Mouse (Mus musculus): ENCODE results near the gene Plscr3. TPM values are rescaled to one million over a fixed set of nuclear protein-coding genes. Genes with fewer than 3 reads are reported as not detected.

The Plscr3 gene
- polyA plus RNA-seq, 1 experiment = 66.9 TPM

DNA sequence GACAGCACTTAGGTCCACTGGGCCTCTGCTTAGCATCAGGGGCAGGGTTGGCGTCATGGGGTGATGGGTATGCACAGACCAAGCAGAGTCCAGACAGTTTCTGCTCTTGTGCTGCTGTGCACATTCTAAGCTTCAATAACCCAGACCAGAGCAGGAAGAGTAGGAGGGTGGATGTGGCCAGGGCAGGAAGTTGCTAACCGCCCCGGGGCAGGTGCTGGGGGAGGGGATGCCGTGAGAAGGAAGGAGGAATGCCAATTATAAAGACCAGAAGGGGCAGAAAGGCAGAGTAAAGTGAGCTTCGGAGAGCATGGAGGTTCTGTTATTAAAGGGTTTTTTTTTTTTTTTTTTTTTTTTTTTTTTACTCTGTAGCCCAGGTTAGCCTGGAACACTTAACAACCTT lies 48.5 kb downstream of the Plscr3 start:
- no peak for DNase-seq (ENCODE audit: low read depth)

GRCm38 (mm10) chr11:69895291-69895690 lies 49.1 kb downstream of the Plscr3 start, which contains the start of gene Acap1:
Gene Acap1 (minus strand): TSS chr11:69895539.
- DNase-seq (ENCODE audit: low read depth) = no peak

DNA sequence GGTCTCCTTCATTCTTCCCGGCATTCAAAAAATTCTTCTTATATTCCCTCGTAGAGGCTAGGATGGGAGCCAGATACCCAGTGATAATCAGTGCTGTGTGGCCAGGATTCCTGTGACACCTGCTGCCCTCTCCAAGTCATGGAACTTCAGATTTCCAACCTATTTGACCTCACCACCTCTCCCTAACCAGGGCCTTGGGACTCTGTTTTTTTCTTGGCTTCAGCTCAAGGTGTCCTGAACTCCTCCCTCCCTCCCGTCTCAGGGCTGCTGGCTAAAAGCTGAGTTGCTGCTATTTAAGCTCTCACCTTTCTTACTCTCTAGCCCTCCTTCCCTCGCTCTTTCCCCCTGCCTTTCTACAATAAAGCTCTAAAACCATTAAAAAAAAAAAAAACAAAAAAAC lies 53.7 kb downstream of the Plscr3 start:
- no peak for DNase-seq (ENCODE audit: low read depth)

GRCm38 (mm10) chr11:69900471-69901405 lies 54.6 kb downstream of the Plscr3 start, which contains the start of the genes 2810408A11Rik and Neurl4:
Gene 2810408A11Rik (minus strand): TSS chr11:69900987.
Gene Neurl4 (plus strand): TSS chr11:69901072.
- DNase-seq (ENCODE audit: low read depth) = peak; percentile 73

DNA sequence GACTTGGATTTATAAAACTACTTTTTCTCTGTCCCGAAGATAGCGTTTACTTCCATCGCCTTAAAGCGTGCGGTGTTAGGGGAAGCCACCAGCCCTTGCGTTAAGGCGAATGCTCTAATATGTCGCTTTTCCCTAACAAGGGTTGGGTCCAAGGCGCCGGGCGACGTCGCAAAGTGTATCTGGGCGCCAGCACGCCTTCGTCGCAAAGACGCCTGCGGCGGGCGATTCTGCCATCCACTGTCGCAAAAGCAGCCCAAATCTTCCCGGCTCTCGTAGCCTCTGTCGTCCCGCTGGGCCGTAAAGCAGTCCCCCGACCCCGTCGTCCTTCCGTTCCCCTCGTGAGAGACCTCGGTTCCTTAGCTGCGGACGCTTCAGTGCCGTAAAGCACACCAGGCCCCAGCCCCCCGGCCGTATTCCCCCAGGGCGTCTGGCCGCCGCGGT lies 55.2 kb downstream of the Plscr3 start:
- DNase-seq (ENCODE audit: low read depth) = peak; percentile 62

Other genes starting within 250 kb of the Plscr3 start
- gene Atp1b2, start 240.4 kb upstream of the Plscr3 start, polyA plus RNA-seq (2012; rRNA removed) = 12.5 and 18.1 TPM in 2 replicates
- gene Shbg, start 228.5 kb upstream of the Plscr3 start, polyA plus RNA-seq (2012; rRNA removed) = not detected in 2 replicates
- 10.3 and 11.2 TPM in 2 replicates for gene Sat2, start 224.4 kb upstream of the Plscr3 start, polyA plus RNA-seq (2012; rRNA removed)
- gene Fxr2, start 213.4 kb upstream of the Plscr3 start, polyA plus RNA-seq (2012; rRNA removed) = 69.7 and 80.8 TPM in 2 replicates
- 1.9 and 2.4 TPM in 2 replicates for gene Sox15, start 191.1 kb upstream of the Plscr3 start, polyA plus RNA-seq (2012; rRNA removed)
- gene Mpdu1, start 183.7 kb upstream of the Plscr3 start, polyA plus RNA-seq (2012; rRNA removed) = 118 and 159 TPM in 2 replicates
- gene Cd68, start 180.2 kb upstream of the Plscr3 start, polyA plus RNA-seq (2012; rRNA removed) = 31.8 and 35.9 TPM in 2 replicates
- gene Eif4a1, start 174.0 kb upstream of the Plscr3 start, polyA plus RNA-seq (2012; rRNA removed) = 311 and 352 TPM in 2 replicates
- 58.7 and 72.4 TPM in 2 replicates for gene Senp3, start 164.3 kb upstream of the Plscr3 start, polyA plus RNA-seq (2012; rRNA removed)
- gene Tnfsf13, start 160.6 kb upstream of the Plscr3 start, polyA plus RNA-seq (2012; rRNA removed) = 4.6 and 4.7 TPM in 2 replicates
- gene Tnfsf12, start 150.5 kb upstream of the Plscr3 start, polyA plus RNA-seq (2012; rRNA removed) = 21.3 and 27.6 TPM in 2 replicates
- 4.2 and 4.9 TPM in 2 replicates for gene Tnfsfm13, start 150.3 kb upstream of the Plscr3 start, polyA plus RNA-seq (2012; rRNA removed)
- gene Polr2a, start 87.7 kb upstream of the Plscr3 start, polyA plus RNA-seq (2012; rRNA removed) = 18.5 and 48.2 TPM in 2 replicates
- 0.22 and 0.51 TPM in 2 replicates for gene Slc35g3, start 84.4 kb upstream of the Plscr3 start, polyA plus RNA-seq (2012; rRNA removed)
- 30.6 and 32.9 TPM in 2 replicates for gene Zbtb4, start 80.5 kb upstream of the Plscr3 start, polyA plus RNA-seq (2012; rRNA removed)
- 15.3 and 18.3 TPM in 2 replicates for gene Chrnb1, start 50.4 kb upstream of the Plscr3 start, polyA plus RNA-seq (2012; rRNA removed)
- gene Fgf11, start 44.5 kb upstream of the Plscr3 start, polyA plus RNA-seq (2012; rRNA removed) = 6.9 and 7.7 TPM in 2 replicates
- 12.9 and 20.5 TPM in 2 replicates for gene Tmem102, start 40.8 kb upstream of the Plscr3 start, polyA plus RNA-seq (2012; rRNA removed)
- gene Gm39566, start 31.1 kb upstream of the Plscr3 start, polyA plus RNA-seq (2012; rRNA removed) = 0.18 and 0.47 TPM in 2 replicates
- 6.8 and 9.8 TPM in 2 replicates for gene Spem2, start 27.9 kb upstream of the Plscr3 start, polyA plus RNA-seq (2012; rRNA removed)
- gene Spem1, start 24.2 kb upstream of the Plscr3 start, polyA plus RNA-seq (2012; rRNA removed) = 11.3 and 16.5 TPM in 2 replicates
- gene Nlgn2, start 8.6 kb upstream of the Plscr3 start, polyA plus RNA-seq (2012; rRNA removed) = 19.0 and 23.8 TPM in 2 replicates
- gene Tmem256, start 7.9 kb upstream of the Plscr3 start, polyA plus RNA-seq (2012; rRNA removed) = 179 and 279 TPM in 2 replicates
- gene Tnk1, start 12.4 kb downstream of the Plscr3 start, polyA plus RNA-seq (2012; rRNA removed) = 26.0 and 32.5 TPM in 2 replicates
- gene Tmem95, start 31.6 kb downstream of the Plscr3 start, polyA plus RNA-seq (2012; rRNA removed) = not detected in 2 replicates
- gene Kctd11, start 35.0 kb downstream of the Plscr3 start, polyA plus RNA-seq (2012; rRNA removed) = 9.0 and 10.0 TPM in 2 replicates
- 37.7 and 38.2 TPM in 2 replicates for gene Acap1, start 49.2 kb downstream of the Plscr3 start, polyA plus RNA-seq (2012; rRNA removed)
- gene 2810408A11Rik, start 54.6 kb downstream of the Plscr3 start, polyA plus RNA-seq (2012; rRNA removed) = 5.4 and 5.9 TPM in 2 replicates
- gene Neurl4, start 54.7 kb downstream of the Plscr3 start, polyA plus RNA-seq (2012; rRNA removed) = 42.3 and 45.0 TPM in 2 replicates
- 56.9 and 61.2 TPM in 2 replicates for gene Gps2, start 67.5 kb downstream of the Plscr3 start, polyA plus RNA-seq (2012; rRNA removed)
- 457 and 520 TPM in 2 replicates for gene Eif5a, start 75.6 kb downstream of the Plscr3 start, polyA plus RNA-seq (2012; rRNA removed)
- gene Ybx2, start 89.4 kb downstream of the Plscr3 start, polyA plus RNA-seq (2012; rRNA removed) = 19.2 and 37.4 TPM in 2 replicates
- 121 and 139 TPM in 2 replicates for gene Slc2a4, start 101.8 kb downstream of the Plscr3 start, polyA plus RNA-seq (2012; rRNA removed)
- 88.4 and 172 TPM in 2 replicates for gene Cldn7, start 118.4 kb downstream of the Plscr3 start, polyA plus RNA-seq (2012; rRNA removed)
- 94.3 and 108 TPM in 2 replicates for gene Ctdnep1, start 134.8 kb downstream of the Plscr3 start, polyA plus RNA-seq (2012; rRNA removed)
- gene Elp5, start 136.1 kb downstream of the Plscr3 start, polyA plus RNA-seq (2012; rRNA removed) = 60.1 and 80.3 TPM in 2 replicates
- 568 and 793 TPM in 2 replicates for gene Gabarap, start 144.8 kb downstream of the Plscr3 start, polyA plus RNA-seq (2012; rRNA removed)
- gene Phf23, start 149.4 kb downstream of the Plscr3 start, polyA plus RNA-seq (2012; rRNA removed) = 22.8 and 23.2 TPM in 2 replicates
- gene Dvl2, start 154.2 kb downstream of the Plscr3 start, polyA plus RNA-seq (2012; rRNA removed) = 13.7 and 19.1 TPM in 2 replicates
- gene Acadvl, start 169.0 kb downstream of the Plscr3 start, polyA plus RNA-seq (2012; rRNA removed) = 79.9 and 96.2 TPM in 2 replicates
- 12.8 and 16.6 TPM in 2 replicates for gene Dlg4, start 170.6 kb downstream of the Plscr3 start, polyA plus RNA-seq (2012; rRNA removed)
- gene Asgr1, start 207.7 kb downstream of the Plscr3 start, polyA plus RNA-seq (2012; rRNA removed) = 0.08 and 0.72 TPM in 2 replicates
- 0.93 and 1.4 TPM in 2 replicates for gene Asgr2, start 246.3 kb downstream of the Plscr3 start, polyA plus RNA-seq (2012; rRNA removed)

Data from gonadal fat pad, adult 2 months (tissue).